Mouse (Mus musculus) CD4-positive, CD25-positive, alpha-beta regulatory T cell, adult 9 weeks (primary cell): ENCODE results near the gene E130116L18Rik. TPM values are rescaled to one million over a fixed set of nuclear protein-coding genes. Genes with fewer than 3 reads are reported as not detected.

Source experiments
- polyA plus RNA-seq: library from polyadenylated mRNA; unstranded; fragments of 100-300 nt; shearing (Covaris generic); gene quantifications from one replicate; pipeline ENCODE4 v1.2.1, GENCODE M21; 2017

E130116L18Rik gene
- not detected for polyA plus RNA-seq

GRCm38 (mm10) chr5:25222752-25223702, at the start of gene E130116L18Rik:
E130116L18Rik (minus strand) TSS chr5:25223153.

GRCm38 (mm10) chr5:25221604-25222003, 1.3 kb downstream of the E130116L18Rik start, which contains the start of gene Galnt11:
Galnt11 (plus strand) TSS chr5:25221904.

GRCm38 (mm10) chr5:25181004-25181531, 41.9 kb downstream of the E130116L18Rik start, which contains the start of gene Galntl5:
Galntl5 (plus strand) TSS chr5:25181460.

Other genes with a start within 250 kb of the E130116L18Rik start
- 40.8 TPM for gene Prkag2, start 122.5 kb downstream of the E130116L18Rik start, polyA plus RNA-seq
- not detected for gene Galntl5, start 41.7 kb downstream of the E130116L18Rik start, polyA plus RNA-seq
- gene Galnt11, start 1.2 kb downstream of the E130116L18Rik start, polyA plus RNA-seq = 5.8 TPM